Mouse (Mus musculus) limb, embryonic 12.5 days (tissue): ENCODE measurements around the gene Gstm2. TPM values are rescaled to one million over a fixed set of nuclear protein-coding genes. Genes with fewer than 3 reads are reported as not detected.
A peak's percentile ranks its signal among the peaks of the same experiment; 100 is the strongest.
"Not testable (repeated sequence)": the region's sequence is repeated elsewhere in the genome, so short reads cannot be mapped to it uniquely, and the experiment has no call there.

Experiments used
- ATAC-seq: fragments of 200-750 bp; cut with Nextera tagmentation; 2 replicates; pipeline ENCODE4 v1.8.0; 2017; ENCODE audit warnings: low read depth, moderate TSS enrichment; ENCODE audit not compliant: insufficient number of reproducible peaks, insufficient read depth, low FRiP score, low TSS enrichment
- H3K27ac ChIP-seq: fragments of 300-500 bp; sonication (generic); 2 replicates; pipeline ENCODE4 v1.5.1; 2016; ENCODE audit warnings: mild to moderate bottlenecking, moderate library complexity
- H3K27me3 ChIP-seq: fragments of 300-500 bp; sonication (generic); 2 replicates; pipeline ENCODE4 v1.6.1; 2016; ENCODE audit warnings: mild to moderate bottlenecking, moderate library complexity
- H3K36me3 ChIP-seq: fragments of 300-500 bp; sonication (generic); 2 replicates; pipeline ENCODE4 v1.6.1; 2016; ENCODE audit warnings: mild to moderate bottlenecking, moderate library complexity
- H3K4me1 ChIP-seq: fragments of 300-500 bp; sonication (generic); replicated peaks from 2 replicates; pipeline ENCODE4 v1.6.1; 2016
- H3K4me2 ChIP-seq: fragments of 300-500 bp; sonication (generic); 2 replicates; pipeline ENCODE4 v1.6.1; 2016; ENCODE audit warnings: mild to moderate bottlenecking, moderate library complexity
- H3K4me3 ChIP-seq: fragments of 300-500 bp; sonication (generic); replicated peaks from 2 replicates; pipeline ENCODE4 v1.5.1; 2016; ENCODE audit warnings: mild to moderate bottlenecking
- H3K9ac ChIP-seq: fragments of 300-500 bp; sonication (generic); replicated peaks from 2 replicates; pipeline ENCODE4 v1.6.1; 2016; ENCODE audit warnings: mild to moderate bottlenecking, moderate library complexity
- H3K9me3 ChIP-seq: fragments of 300-500 bp; sonication (generic); 2 replicates; pipeline ENCODE4 v1.6.1; 2016; ENCODE audit warnings: mild to moderate bottlenecking, moderate library complexity
- WGBS: fragments of 180-500 bp; shearing (Covaris S2); methylation state at CpG from one replicate; pipeline ENCODE4 v1.1.7; 2016; 5-methylcytosine and 5-hydroxymethylcytosine counted together
- polyA plus RNA-seq: library from polyadenylated mRNA; unstranded; fragments of >200 nt; fragmentation: Nextera tagmentation; extraction: Ambion mirVana; gene quantifications from 2 replicates; pipeline ENCODE4 v1.2.1, GENCODE M21; 2016

The Gstm2 gene
- polyA plus RNA-seq, 1 experiment from 2014 or later = 37.4 TPM

DNA sequence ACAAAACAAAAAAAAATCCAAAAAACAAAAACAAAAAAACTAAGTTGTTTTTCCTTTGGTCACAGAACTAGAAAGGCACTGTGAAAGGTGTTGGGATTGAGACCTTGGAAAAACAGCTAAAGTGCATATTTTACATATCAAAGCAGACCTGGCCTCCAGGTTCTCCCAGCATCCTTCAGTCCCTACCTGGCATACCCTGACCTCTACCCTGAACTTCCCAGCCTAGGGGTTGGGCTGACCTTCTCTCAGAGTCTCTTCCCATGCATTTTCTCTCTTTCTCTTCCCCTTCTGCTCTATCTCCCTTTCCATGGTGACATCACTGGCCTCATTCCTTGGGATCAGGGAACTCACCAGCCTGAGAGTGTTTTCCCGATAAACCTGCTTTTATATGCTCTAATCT is 20.7 kb downstream of the Gstm2 start:
- Histone ChIP-seq H3K9ac (no peak overlapping the region), H3K9me3 (no peaks in the 10 kb centered on the region), H3K27me3 (no peaks in the 10 kb centered on the region), H3K4me3 (no peak overlapping the region), H3K4me1 (no peaks in the 10 kb centered on the region), H3K4me2 (no peak overlapping the region), H3K36me3 (no peaks in the 10 kb centered on the region), H3K27ac (no peak overlapping the region)
- 78% methylated on average over 1 of the region's 1 CpGs for WGBS
- no peak for ATAC-seq

DNA sequence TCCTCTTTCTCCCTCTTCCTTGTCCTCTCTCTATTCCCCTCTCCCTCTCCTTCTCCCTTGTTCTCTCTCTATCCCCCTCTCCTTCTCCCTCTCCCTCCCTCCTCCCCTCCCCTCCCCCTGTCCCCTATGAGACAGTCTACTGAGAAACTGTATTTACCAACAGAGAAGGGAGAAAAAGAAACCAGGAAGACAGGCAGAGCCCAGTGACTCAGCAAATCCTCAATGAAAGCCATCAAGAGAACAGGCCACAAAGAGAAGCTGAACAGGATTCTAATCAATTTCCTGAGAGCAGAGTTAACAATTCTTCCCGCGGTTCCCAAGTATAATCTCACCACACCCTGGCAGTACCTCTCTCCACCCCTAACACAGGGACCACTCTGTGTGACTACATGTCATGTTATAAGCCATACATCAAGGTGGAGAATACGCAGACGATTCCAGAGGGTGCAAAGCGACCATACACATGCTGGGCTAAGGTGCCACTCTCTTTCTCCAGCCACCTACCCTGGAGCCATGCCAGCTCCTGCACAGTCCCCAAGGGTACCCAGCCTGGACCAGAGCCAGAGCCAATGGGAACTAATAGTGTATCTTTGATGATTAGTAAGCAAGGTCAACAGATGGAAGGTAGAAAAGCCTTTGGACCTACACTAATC is 21.5 kb downstream of the Gstm2 start:
- Histone ChIP-seq H3K4me2 (no peak overlapping the region), H3K9ac (no peak overlapping the region), H3K27ac (no peak overlapping the region), H3K4me1 (no peaks in the 10 kb centered on the region), H3K36me3 (no peaks in the 10 kb centered on the region), H3K27me3 (no peaks in the 10 kb centered on the region), H3K9me3 (no peaks in the 10 kb centered on the region), H3K4me3 (no peak overlapping the region)
- no peak for ATAC-seq
- WGBS = 69% methylated on average over 5 of the region's 5 CpGs

DNA sequence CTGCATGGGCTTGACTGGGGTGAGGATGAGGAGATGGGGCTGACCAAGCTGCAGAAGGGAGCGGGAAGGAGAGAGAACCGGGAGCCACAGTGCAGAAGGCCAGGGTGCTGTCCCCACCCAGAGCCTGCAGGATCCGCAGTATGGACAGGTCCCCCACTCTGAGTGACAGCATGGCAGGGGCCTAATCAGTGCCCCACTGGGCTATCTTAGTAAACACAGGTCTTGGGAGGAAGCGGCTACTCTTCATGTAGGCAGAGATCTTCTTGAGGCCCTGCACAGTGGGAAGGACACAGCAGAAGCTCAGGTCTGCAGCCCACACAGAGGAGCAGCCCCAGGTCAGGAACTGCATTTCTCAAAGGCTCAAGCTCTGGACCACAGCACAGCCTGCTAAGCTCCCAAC is 22.2 kb downstream of the Gstm2 start:
- Histone ChIP-seq H3K27me3 (no peaks in the 10 kb centered on the region), H3K36me3 (no peaks in the 10 kb centered on the region), H3K27ac (no peak overlapping the region), H3K9ac (no peak overlapping the region), H3K4me2 (no peak overlapping the region), H3K9me3 (no peaks in the 10 kb centered on the region), H3K4me1 (no peaks in the 10 kb centered on the region), H3K4me3 (no peak overlapping the region)
- ATAC-seq = no peak
- WGBS = 84% methylated on average over 4 of the region's 4 CpGs

DNA sequence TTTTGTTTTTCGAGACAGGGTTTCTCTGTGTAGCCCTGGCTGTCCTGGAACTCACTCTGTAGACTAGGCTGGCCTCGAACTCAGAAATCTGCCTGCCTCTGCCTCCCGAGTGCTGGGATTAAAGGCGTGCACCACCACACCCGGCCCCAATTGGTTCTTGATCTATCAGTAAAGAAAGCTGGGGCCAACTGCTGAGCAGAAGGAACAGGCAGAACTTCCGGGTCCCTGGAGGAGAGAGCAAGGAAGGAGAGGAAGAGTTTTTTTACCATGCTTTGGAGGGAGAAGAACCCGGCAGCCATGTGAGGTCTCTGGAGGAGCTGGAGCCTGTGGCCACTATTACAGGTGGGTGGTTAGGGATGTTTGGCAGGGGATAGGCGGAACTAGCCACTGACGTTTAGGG is 31.0 kb downstream of the Gstm2 start:
- H3K36me3 ChIP-seq, H3K27ac ChIP-seq, H3K4me3 ChIP-seq, H3K9ac ChIP-seq, ATAC-seq, H3K27me3 ChIP-seq, H3K9me3 ChIP-seq, H3K4me1 ChIP-seq, H3K4me2 ChIP-seq: not testable (repeated sequence)
- WGBS = 91% methylated on average over 9 of the region's 9 CpGs

DNA sequence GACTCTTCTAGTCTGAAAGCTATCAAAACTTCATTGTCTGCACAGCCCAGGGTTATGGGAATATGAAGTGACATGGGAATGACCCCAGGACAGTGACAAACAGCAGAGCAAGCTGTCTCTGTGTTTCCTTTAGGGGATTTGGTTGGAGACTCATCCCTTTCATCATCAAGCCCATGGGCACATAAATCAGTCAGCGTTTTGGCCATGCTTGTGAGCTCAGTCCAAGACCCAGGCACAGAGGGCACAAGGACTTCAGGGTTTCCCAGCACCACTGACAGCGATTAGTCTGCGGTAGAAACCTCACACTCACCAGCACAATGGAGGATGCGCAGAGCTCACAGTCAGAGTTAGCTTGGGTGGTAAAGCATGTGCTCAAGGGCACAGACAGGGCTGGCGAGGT is 32.3 kb downstream of the Gstm2 start:
- Histone ChIP-seq H3K4me1 (no peaks in the 10 kb centered on the region), H3K9me3 (no peaks in the 10 kb centered on the region), H3K36me3 (no peaks in the 10 kb centered on the region), H3K4me3 (no peak overlapping the region), H3K9ac (no peak overlapping the region), H3K4me2 (no peak overlapping the region), H3K27me3 (no peaks in the 10 kb centered on the region), H3K27ac (no peak overlapping the region)
- no peak for ATAC-seq
- 79% methylated on average over 5 of the region's 5 CpGs for WGBS

DNA sequence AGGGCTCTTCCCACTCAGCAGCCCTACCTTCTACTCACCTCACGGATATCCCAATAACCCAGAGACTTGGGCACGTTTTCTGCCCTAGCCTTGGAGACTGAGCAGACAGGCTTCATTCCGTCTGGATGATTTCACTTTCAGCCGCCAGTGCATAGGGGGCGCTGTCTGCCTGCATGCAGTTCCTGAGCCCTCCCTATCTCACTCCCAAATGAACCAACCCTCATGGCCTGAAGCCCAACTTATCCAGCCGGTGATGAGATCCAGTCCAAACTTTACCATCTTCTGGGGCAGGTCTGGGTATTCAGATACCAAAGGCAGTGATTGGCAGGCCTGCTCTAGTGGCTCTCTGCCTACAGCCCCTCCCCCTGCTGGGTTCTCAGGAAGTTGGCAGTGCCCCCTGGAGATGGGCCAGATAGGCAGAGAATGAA is 32.9 kb downstream of the Gstm2 start:
- no peaks in the 10 kb centered on the region for H3K36me3 ChIP-seq
- H3K27me3 ChIP-seq = no peaks in the 10 kb centered on the region
- WGBS = 20% methylated on average over 6 of the region's 6 CpGs
- ATAC-seq = no peak
- no peak overlapping the region for H3K4me2 ChIP-seq
- no peak overlapping the region for H3K9ac ChIP-seq
- H3K27ac ChIP-seq = no peak overlapping the region
- H3K4me1 ChIP-seq = no peaks in the 10 kb centered on the region
- no peak overlapping the region for H3K4me3 ChIP-seq
- no peaks in the 10 kb centered on the region for H3K9me3 ChIP-seq

DNA sequence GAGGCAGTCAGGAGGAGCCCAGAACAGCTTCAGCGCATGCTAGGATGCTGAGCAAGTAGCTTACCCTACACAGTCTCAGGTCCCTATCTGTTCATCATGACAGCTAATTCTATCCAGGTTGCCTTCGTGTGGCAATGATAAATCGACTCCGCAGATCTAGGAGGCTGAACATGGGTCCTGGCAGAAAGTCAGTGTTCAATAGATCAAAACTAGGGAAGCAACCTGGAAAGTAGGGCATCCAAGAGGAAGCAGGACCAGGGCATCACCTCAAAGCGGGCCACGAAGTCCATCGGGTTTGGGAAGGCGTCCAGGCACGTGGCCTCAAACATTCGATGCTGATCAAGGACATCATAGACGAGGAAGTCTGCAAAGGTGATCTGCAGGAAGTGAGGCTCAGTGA is 35.7 kb downstream of the Gstm2 start:
- 86% methylated on average over 11 of the region's 11 CpGs for WGBS
- Histone ChIP-seq H3K4me3 (no peak overlapping the region), H3K4me2 (no peak overlapping the region), H3K27me3 (no peaks in the 10 kb centered on the region), H3K36me3 (no peaks in the 10 kb centered on the region), H3K27ac (no peak overlapping the region), H3K9me3 (no peaks in the 10 kb centered on the region), H3K9ac (no peak overlapping the region), H3K4me1 (no peaks in the 10 kb centered on the region)
- ATAC-seq = no peak

DNA sequence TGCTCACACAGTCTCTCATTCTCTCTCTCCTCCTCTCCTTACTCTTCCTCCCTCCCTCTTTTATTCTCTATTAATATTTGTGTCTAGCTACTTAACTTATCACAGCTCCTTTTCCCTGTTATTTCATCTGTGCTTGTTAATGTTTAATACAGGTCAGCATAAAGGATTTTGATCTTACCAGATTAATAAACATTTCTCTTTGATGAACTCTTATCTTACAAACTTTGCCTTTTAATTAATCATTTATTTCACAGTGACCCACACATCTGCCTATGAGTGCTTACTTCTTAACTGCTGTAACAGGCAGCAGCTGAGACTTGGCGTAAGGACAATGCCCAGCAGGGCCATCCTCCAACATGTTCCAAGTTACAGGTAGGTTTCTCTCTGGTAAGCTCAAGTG is 36.8 kb downstream of the Gstm2 start:
- WGBS = 100% methylated on average over 1 of the region's 1 CpGs
- ATAC-seq, H3K27ac ChIP-seq, H3K9me3 ChIP-seq, H3K27me3 ChIP-seq, H3K4me1 ChIP-seq, H3K4me2 ChIP-seq, H3K36me3 ChIP-seq, H3K4me3 ChIP-seq, H3K9ac ChIP-seq: not testable (repeated sequence)

DNA sequence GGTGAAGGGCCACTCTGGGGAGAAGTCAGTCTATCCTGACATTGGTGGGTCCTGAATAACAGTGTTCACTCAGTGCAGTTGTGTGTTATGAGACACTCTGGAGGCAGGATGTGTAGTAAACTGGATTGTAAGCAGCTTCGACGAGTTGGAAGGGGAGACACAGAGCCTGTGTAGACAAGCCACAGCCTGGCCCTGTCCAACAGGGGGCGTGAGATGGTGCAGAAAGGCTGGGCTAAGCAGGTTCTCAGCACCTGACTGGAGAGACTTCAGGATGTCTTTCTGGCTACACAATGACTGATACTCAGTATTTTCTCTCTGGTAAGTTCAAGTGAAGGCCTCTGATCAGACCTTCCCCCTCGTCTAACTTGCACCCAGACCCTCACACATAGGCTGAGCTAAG is 40.5 kb downstream of the Gstm2 start:
- WGBS = 58% methylated on average over 4 of the region's 4 CpGs
- no peak overlapping the region for H3K4me3 ChIP-seq

DNA sequence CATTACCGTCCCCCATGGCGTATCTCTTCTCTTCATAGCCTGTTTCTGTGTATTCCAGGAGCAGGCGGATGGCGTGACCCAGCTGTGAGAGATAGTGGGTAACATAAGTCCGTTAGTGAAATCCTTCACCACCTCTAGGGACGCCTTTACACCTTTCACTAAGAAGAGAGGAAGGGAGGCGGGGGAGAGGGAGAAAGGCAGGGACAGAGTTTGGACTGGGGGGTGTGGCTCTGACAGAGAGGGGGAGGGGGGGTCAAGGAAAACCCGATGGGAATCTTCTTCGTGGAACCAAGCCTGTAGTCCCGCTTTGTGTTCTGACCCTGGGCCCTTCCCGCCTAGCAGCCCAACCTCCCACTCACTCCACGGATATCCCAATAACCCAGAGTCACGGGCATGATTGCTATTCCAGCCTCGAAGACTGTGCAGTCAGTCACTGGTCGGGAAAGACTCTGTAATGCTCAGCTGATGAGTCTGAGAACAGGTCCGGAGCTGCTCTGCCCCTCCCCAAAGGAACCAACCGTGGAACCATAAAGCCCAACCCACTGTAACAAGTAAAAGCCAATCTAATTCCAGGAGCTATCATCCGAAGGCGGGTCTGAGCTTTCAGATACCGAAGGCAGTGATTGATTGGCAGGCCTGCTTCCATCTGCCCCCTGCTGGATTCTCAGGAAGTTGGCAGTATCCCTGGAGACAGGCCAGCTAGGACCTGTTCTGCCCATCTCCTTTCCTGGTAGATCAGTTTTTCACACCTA is 42.8 kb downstream of the Gstm2 start, which contains the start of gene Gstm6:
Gstm6 (minus strand) TSS at position 511 of the 752 bp plus-strand sequence.
- ATAC-seq = peak; percentile 48
- Histone ChIP-seq H3K9ac (0 out of 2 replicates have a peak within 1 kb of the TSS, but pooled peaks have one; percentile 37), H3K9me3 (no peaks in the 10 kb centered on the region), H3K27ac (no peak within 1 kb of the TSS), H3K27me3 (no peaks in the 10 kb centered on the region), H3K36me3 (no peaks in the 10 kb centered on the region), H3K4me3 (peak within 1 kb of the TSS; percentile 31), H3K4me2 (peak within 1 kb of the TSS; percentile 60), H3K4me1 (peaks cover 5% of the 10 kb centered on the region; the same call in 1 of the 2 replicates)
- WGBS = 15% methylated on average over 20 of the region's 20 CpGs

More for the DNA sequence above, 40.5 kb downstream of the Gstm2 start:
- H3K9ac ChIP-seq = no peak overlapping the region
- no peaks in the 10 kb centered on the region for H3K36me3 ChIP-seq
- ATAC-seq = no peak
- H3K9me3 ChIP-seq = no peaks in the 10 kb centered on the region
- no peak overlapping the region for H3K4me2 ChIP-seq
- peaks cover 5% of the 10 kb centered on the region; the same call in 1 of the 2 replicates for H3K4me1 ChIP-seq
- H3K27me3 ChIP-seq = no peaks in the 10 kb centered on the region
- no peak overlapping the region for H3K27ac ChIP-seq

DNA sequence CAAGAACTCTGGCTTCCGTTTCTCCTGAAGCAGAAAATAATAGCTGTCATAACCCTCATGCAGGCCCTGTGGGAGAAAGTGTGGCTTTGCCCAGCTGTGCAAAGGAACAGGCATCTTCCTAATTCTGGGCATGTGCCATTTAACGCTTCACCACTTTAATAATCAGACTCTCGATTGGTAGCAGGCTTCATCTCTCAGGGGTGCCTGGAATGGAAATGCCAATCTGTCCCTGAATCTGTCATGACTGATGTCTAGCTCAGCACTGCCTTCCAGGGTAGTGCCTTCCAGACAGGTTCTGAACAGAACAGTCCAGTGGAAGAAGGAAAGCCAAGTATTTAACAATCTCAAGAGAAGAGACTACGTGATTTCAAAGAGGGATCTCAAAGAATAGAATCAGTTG is 45.0 kb downstream of the Gstm2 start:
- H3K36me3 ChIP-seq = no peaks in the 10 kb centered on the region
- H3K4me1 ChIP-seq = peaks cover 5% of the 10 kb centered on the region; the same call in 1 of the 2 replicates
- H3K4me2 ChIP-seq = no peak overlapping the region
- WGBS = 85% methylated on average over 4 of the region's 4 CpGs
- ATAC-seq = no peak
- H3K9me3 ChIP-seq = no peaks in the 10 kb centered on the region
- H3K27ac ChIP-seq = no peak overlapping the region
- no peak overlapping the region for H3K4me3 ChIP-seq
- no peak overlapping the region for H3K9ac ChIP-seq
- H3K27me3 ChIP-seq = no peaks in the 10 kb centered on the region
